Mouse (Mus musculus) macrophage (primary cell): ENCODE data around the gene Ins1. TPM values are rescaled to one million over a fixed set of nuclear protein-coding genes. Genes with fewer than 3 reads are reported as not detected.

Experiments used
- H3K27ac ChIP-seq: fragments of 350-480 bp; formaldehyde crosslinking; 2 replicates; pipeline ENCODE4 v1.9.0; 2021
- H3K36me3 ChIP-seq: fragments of 350-480 bp; formaldehyde crosslinking; 2 replicates; pipeline ENCODE4 v1.9.0; 2021; ENCODE audit errors: inconsistent target
- H3K4me3 ChIP-seq: fragments of 350-480 bp; formaldehyde crosslinking; 2 replicates; pipeline ENCODE4 v1.9.0; 2021; ENCODE audit errors: inconsistent target
- H3K79me2 ChIP-seq: fragments of 350-480 bp; formaldehyde crosslinking; 2 replicates; pipeline ENCODE4 v1.9.0; 2021; ENCODE audit errors: inconsistent target
- polyA plus RNA-seq: library from polyadenylated mRNA; stranded (reverse); fragments of 250-400 nt; gene quantifications from 3 replicates; pipeline ENCODE4 v1.2.4, GENCODE M21; 2018; ENCODE audit warnings: inconsistent platforms
- total RNA-seq, 78 experiments: library from RNA; depleted of rRNA; stranded (reverse); fragments of 250-400 nt; gene quantifications; 1 replicate in 9 of 78; 2 replicates in 24 of 78; 3 replicates in 43 of 78; 4 replicates in 2 of 78; pipeline ENCODE4 v1.2.4; 2018; ENCODE audit warnings: inconsistent platforms in 56 of 78

Gene Ins1
- not detected for total RNA-seq (2018; cell fraction: chromatin; rRNA removed)
- not detected for total RNA-seq (2018; cell fraction: cytosol; rRNA removed)
- total RNA-seq (2018; cell fraction: nucleus; rRNA removed): not detected
- not detected in 3 replicates for polyA plus RNA-seq

DNA sequence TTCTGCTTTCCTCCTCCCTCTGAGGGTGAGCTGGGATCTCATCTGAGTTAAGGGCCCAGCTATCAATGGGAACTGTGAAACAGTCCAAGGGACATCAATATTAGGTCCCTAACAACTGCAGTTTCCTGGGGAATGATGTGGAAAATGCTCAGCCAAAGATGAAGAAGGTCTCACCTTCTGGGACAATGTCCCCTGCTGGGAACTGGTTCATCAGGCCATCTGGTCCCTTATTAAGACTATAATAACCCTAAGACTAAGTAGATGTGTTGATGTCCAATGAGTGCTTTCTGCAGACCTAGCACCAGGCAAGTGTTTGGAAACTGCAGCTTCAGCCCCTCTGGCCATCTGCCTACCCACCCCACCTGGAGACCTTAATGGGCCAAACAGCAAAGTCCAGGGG lies at the start of gene Ins1:
TSS of gene Ins1 (plus strand) at position 301 of the 400 bp plus-strand sequence.
- Histone ChIP-seq H3K4me3 (no peak within 1 kb of the TSS), H3K36me3 (no peaks in the 10 kb centered on the region), H3K27ac (no peak within 1 kb of the TSS), H3K79me2 (no peaks in the 10 kb centered on the region)
